Mouse (Mus musculus): ENCODE measurements around the gene Vax1. TPM values are rescaled to one million over a fixed set of nuclear protein-coding genes. Genes with fewer than 3 reads are reported as not detected.

Gene Vax1
- total and polyA plus RNA-seq, 2 experiments from 2014 or later = not detected

DNA sequence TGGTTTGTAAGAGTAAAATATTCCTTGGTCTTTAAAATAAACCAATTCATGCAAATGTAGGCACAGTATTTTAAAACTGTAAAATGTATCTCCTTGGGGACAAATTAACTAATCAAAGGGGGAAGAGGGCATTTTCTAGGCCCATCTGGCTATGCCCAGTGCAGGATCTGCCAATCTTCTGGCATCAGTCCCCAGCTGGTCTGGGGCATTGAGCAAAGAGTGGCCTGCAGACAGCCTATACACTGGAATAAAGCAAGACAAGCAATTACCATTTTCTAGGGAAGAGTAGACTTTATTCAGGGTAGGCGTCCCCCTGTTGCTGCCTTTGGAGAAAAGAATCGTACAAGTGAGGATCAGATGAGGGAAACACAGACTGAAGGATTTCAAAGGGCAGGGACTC is 40.2 kb downstream of the Vax1 start:
- Histone ChIP-seq H3K4me3 (ENCODE audit: low read depth, low read length) (no peak overlapping the region), H3K9me3 (replicated peaks; ENCODE audit: control insufficient read depth, low read length) (no peaks in the 10 kb centered on the region), H3K9ac (replicated peaks; ENCODE audit: low read depth, low read length) (no peak overlapping the region), H3K4me2 (ENCODE audit: low read depth, low read length) (no peak overlapping the region), H3K4me1 (ENCODE audit: control insufficient read depth, insufficient read depth) (no peaks in the 10 kb centered on the region), H3K27me3 (ENCODE audit: control insufficient read depth, insufficient read depth, low read length) (no peaks in the 10 kb centered on the region), H3K27ac (ENCODE audit: low read depth) (no peak overlapping the region), H3K36me3 (replicated peaks; ENCODE audit: control insufficient read depth, insufficient read depth, low read length) (no peaks in the 10 kb centered on the region)
- TF ChIP-seq EP300 (IDR thresholded peaks at IDR 0.05; ENCODE audit: low read depth) = no peak
- no peak for DNase-seq (ENCODE audit: low spot score)
- ATAC-seq (ENCODE audit: insufficient read depth, low read depth) = no peak
- WGBS = 83% methylated on average over 2 of the region's 2 CpGs

DNA sequence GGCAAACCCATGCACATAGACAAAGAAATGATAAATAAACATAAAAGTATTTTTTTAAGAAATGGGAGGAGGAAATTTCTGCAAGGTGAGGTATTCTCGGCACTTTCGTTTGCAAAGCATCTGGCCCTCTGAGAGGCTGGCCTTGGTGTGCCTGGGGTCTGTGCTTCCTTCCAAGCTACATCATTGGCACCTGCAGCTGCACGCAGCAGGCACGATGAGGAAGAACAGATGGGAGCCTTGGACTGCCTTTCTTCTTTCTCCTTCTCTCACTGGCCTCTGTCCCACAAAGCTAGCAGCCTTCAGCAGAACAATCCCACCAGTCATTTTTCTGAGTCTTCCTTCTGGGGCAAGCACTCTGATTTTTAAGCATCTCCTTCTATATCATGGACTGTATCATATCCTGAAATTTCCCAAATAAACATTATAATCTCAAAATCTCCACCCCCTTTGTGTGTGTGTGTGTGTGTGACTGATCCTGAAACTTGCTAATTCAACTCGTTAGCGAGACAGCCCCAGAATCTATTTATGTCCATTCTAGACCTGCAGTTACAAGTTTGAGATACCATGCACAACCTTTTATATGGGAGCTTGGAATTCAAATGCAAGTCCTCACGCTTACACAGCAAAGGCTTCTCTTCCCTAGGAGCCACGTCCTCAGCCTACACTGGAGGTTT is 41.2 kb downstream of the Vax1 start:
- DNase-seq (ENCODE audit: low spot score) (no peak), ATAC-seq (ENCODE audit: insufficient read depth, low read depth) (no peak)
- H3K9ac ChIP-seq (replicated peaks; ENCODE audit: low read depth, low read length) = no peak overlapping the region
- no peaks in the 10 kb centered on the region for H3K27me3 ChIP-seq (ENCODE audit: control insufficient read depth, insufficient read depth, low read length)
- H3K27ac ChIP-seq (ENCODE audit: low read depth) = no peak overlapping the region
- no peak overlapping the region for H3K4me3 ChIP-seq (ENCODE audit: low read depth, low read length)
- H3K9me3 ChIP-seq (replicated peaks; ENCODE audit: control insufficient read depth, low read length) = no peaks in the 10 kb centered on the region
- TF ChIP-seq CTCF (IDR thresholded peaks at IDR 0.05; ENCODE audit: low read depth) = no peak
- no peak for TF ChIP-seq EP300 (IDR thresholded peaks at IDR 0.05; ENCODE audit: low read depth)
- no peak overlapping the region for H3K4me2 ChIP-seq (ENCODE audit: low read depth, low read length)
- H3K4me1 ChIP-seq (ENCODE audit: control insufficient read depth, insufficient read depth) = no peaks in the 10 kb centered on the region
- 60% methylated on average over 8 of the region's 8 CpGs for WGBS
- H3K36me3 ChIP-seq (replicated peaks; ENCODE audit: control insufficient read depth, insufficient read depth, low read length) = no peaks in the 10 kb centered on the region

DNA sequence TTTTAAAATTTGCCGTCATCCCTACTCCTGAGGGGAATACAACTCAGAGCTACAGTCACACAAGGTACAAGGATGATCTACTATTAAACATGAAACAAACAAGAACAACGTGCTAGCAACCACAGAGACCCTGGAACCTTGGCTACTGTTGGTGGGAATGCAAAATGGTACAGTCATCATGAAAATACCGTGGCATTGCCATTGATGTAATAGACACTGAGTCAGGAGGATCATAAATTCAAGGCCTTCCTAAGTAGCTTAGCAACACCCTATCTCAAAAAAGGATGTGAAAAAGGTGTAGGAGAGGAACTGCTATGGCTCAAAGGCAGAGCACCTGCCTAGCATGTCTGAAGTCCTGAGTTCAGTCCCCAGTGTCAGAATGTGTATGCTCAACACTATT is 42.4 kb downstream of the Vax1 start:
- H3K9me3 ChIP-seq (replicated peaks; ENCODE audit: control insufficient read depth, low read length) = no peaks in the 10 kb centered on the region
- H3K36me3 ChIP-seq (replicated peaks; ENCODE audit: control insufficient read depth, insufficient read depth, low read length) = no peaks in the 10 kb centered on the region
- no peaks in the 10 kb centered on the region for H3K27me3 ChIP-seq (ENCODE audit: control insufficient read depth, insufficient read depth, low read length)
- no peak overlapping the region for H3K27ac ChIP-seq (ENCODE audit: low read depth)
- no peak for DNase-seq (ENCODE audit: low spot score)
- WGBS = 73% methylated on average over 3 of the region's 3 CpGs
- H3K4me1 ChIP-seq (ENCODE audit: control insufficient read depth, insufficient read depth) = no peaks in the 10 kb centered on the region
- no peak overlapping the region for H3K9ac ChIP-seq (replicated peaks; ENCODE audit: low read depth, low read length)
- no peak for ATAC-seq (ENCODE audit: insufficient read depth, low read depth)
- H3K4me2 ChIP-seq (ENCODE audit: low read depth, low read length) = no peak overlapping the region
- TF ChIP-seq CTCF (IDR thresholded peaks at IDR 0.05; ENCODE audit: low read depth) = no peak
- TF ChIP-seq EP300 (IDR thresholded peaks at IDR 0.05; ENCODE audit: low read depth) = no peak
- no peak overlapping the region for H3K4me3 ChIP-seq (ENCODE audit: low read depth, low read length)

Other genes starting within 250 kb of the Vax1 start
- not detected in 2 replicates for gene Eno4, start 226.6 kb downstream of the Vax1 start, total RNA-seq (2014; rRNA removed; ENCODE audit: low replicate concordance)
- gene Eno4, start 226.6 kb downstream of the Vax1 start, polyA plus RNA-seq (2015; fragmentation: Nextera tagmentation; extraction: Ambion mirVana) = 0.12 and 0.15 TPM in 2 replicates
- gene Hspa12a, start 226.4 kb downstream of the Vax1 start, total RNA-seq (2014; rRNA removed; ENCODE audit: low replicate concordance) = 15.0 and 39.2 TPM in 2 replicates
- 11.5 and 13.2 TPM in 2 replicates for gene Hspa12a, start 226.4 kb downstream of the Vax1 start, polyA plus RNA-seq (2015; fragmentation: Nextera tagmentation; extraction: Ambion mirVana)
- gene Shtn1, start 94.0 kb downstream of the Vax1 start, total RNA-seq (2014; rRNA removed; ENCODE audit: low replicate concordance) = 0.95 and 1.1 TPM in 2 replicates
- gene Shtn1, start 94.0 kb downstream of the Vax1 start, polyA plus RNA-seq (2015; fragmentation: Nextera tagmentation; extraction: Ambion mirVana) = 0.45 TPM in 2 replicates
- not detected in 2 replicates for gene Kcnk18, start 49.2 kb upstream of the Vax1 start, total RNA-seq (2014; rRNA removed; ENCODE audit: low replicate concordance)
- gene Kcnk18, start 49.2 kb upstream of the Vax1 start, polyA plus RNA-seq (2015; fragmentation: Nextera tagmentation; extraction: Ambion mirVana) = not detected in 2 replicates
- gene Slc18a2, start 90.8 kb upstream of the Vax1 start, total RNA-seq (2014; rRNA removed; ENCODE audit: low replicate concordance) = 1.3 and 1.6 TPM in 2 replicates
- 4.5 TPM in 2 replicates for gene Slc18a2, start 90.8 kb upstream of the Vax1 start, polyA plus RNA-seq (2015; fragmentation: Nextera tagmentation; extraction: Ambion mirVana)
- gene Rps12-ps3, start 152.2 kb upstream of the Vax1 start, total RNA-seq (2014; rRNA removed; ENCODE audit: low replicate concordance) = 112 and 123 TPM in 2 replicates
- 1.4 and 4.0 TPM in 2 replicates for gene Rps12-ps3, start 152.2 kb upstream of the Vax1 start, polyA plus RNA-seq (2015; fragmentation: Nextera tagmentation; extraction: Ambion mirVana)
- 29.5 and 31.4 TPM in 2 replicates for gene Pdzd8, start 175.7 kb upstream of the Vax1 start, total RNA-seq (2014; rRNA removed; ENCODE audit: low replicate concordance)
- gene Pdzd8, start 175.7 kb upstream of the Vax1 start, polyA plus RNA-seq (2015; fragmentation: Nextera tagmentation; extraction: Ambion mirVana) = 4.4 and 5.2 TPM in 2 replicates

Measured in heart, postnatal 0 days (tissue).